Mouse (Mus musculus): Measurements from ENCODE around the gene Cbln4. TPM values are rescaled to one million over a fixed set of nuclear protein-coding genes. Genes with fewer than 3 reads are reported as not detected.

Gene Cbln4
- polyA plus RNA-seq, 1 experiment from 2014 or later: 29.0 TPM

DNA sequence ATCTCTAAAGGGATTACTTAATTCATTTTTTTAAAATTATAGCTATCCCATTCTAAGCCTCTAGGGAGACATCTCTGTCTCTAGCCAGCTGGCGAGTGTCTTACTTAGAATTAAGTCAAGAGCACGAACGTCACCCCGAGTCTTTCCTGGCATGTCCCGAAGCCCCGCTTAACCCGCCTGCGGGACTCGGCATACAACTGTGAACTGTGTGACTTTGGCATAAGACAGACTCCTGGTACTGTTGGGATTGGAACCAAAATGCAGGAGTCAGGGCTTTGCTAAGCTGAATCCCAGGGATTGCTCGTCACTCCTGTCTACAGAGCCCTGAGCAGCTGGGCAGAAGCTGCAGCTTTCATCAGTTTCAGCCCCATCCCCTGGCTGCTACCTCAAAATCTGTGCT is 2.4 kb downstream of the Cbln4 start:
- WGBS: 42% methylated on average over 10 of the region's 10 CpGs
- Histone ChIP-seq H3K27ac (replicated peaks; ENCODE audit: low read depth, low read length) (no peak overlapping the region; the same call in 1 of the 2 replicates), H3K36me3 (ENCODE audit: control insufficient read depth, insufficient read depth, low read length) (no peaks in the 10 kb centered on the region), H3K4me1 (ENCODE audit: control insufficient read depth, insufficient read depth, low read length) (peaks cover 10% of the 10 kb centered on the region; the same call in 1 of the 2 replicates), H3K9me3 (ENCODE audit: control insufficient read depth, low read length) (no peaks in the 10 kb centered on the region), H3K4me3 (replicated peaks; ENCODE audit: low read depth, low read length) (peak overlapping the region; percentile 49), H3K9ac (replicated peaks; ENCODE audit: low read length) (peak overlapping the region; percentile 63; the same call in 1 of the 2 replicates), H3K4me2 (ENCODE audit: low read length) (peak overlapping the region; percentile 89), H3K27me3 (ENCODE audit: control insufficient read depth, insufficient read depth, low read length) (peaks cover 34% of the 10 kb centered on the region)
- ATAC-seq (ENCODE audit: low FRiP score, low TSS enrichment) (no peak), DNase-seq (peak; percentile 43)

- Histone ChIP-seq H3K4me1 (ENCODE audit: control insufficient read depth, insufficient read depth, low read length) (peaks cover 10% of the 10 kb centered on the region; the same call in 1 of the 2 replicates), H3K27ac (replicated peaks; ENCODE audit: low read depth, low read length) (no peak overlapping the region), H3K9me3 (ENCODE audit: control insufficient read depth, low read length) (no peaks in the 10 kb centered on the region), H3K4me3 (replicated peaks; ENCODE audit: low read depth, low read length) (no peak overlapping the region), H3K9ac (replicated peaks; ENCODE audit: low read length) (no peak overlapping the region; the same call in 1 of the 2 replicates), H3K27me3 (ENCODE audit: control insufficient read depth, insufficient read depth, low read length) (peaks cover 32% of the 10 kb centered on the region), H3K36me3 (ENCODE audit: control insufficient read depth, insufficient read depth, low read length) (no peaks in the 10 kb centered on the region), H3K4me2 (ENCODE audit: low read length) (peak overlapping the region; percentile 89)
- 84% methylated on average over 5 of the region's 5 CpGs for WGBS
- DNase-seq: peak; percentile 23
- no peak for ATAC-seq (ENCODE audit: low FRiP score, low TSS enrichment)
These were observed 3.7 kb downstream of the Cbln4 start for GRCm38 (mm10) chr2:172039601-172040000.

- Histone ChIP-seq H3K36me3 (ENCODE audit: control insufficient read depth, insufficient read depth, low read length) (no peaks in the 10 kb centered on the region), H3K4me2 (ENCODE audit: low read length) (no peak overlapping the region), H3K4me1 (ENCODE audit: control insufficient read depth, insufficient read depth, low read length) (no peaks in the 10 kb centered on the region), H3K27me3 (ENCODE audit: control insufficient read depth, insufficient read depth, low read length) (no peaks in the 10 kb centered on the region), H3K9ac (replicated peaks; ENCODE audit: low read length) (no peak overlapping the region), H3K9me3 (ENCODE audit: control insufficient read depth, low read length) (no peaks in the 10 kb centered on the region), H3K27ac (replicated peaks; ENCODE audit: low read depth, low read length) (no peak overlapping the region), H3K4me3 (replicated peaks; ENCODE audit: low read depth, low read length) (no peak overlapping the region)
- DNase-seq (no peak), ATAC-seq (ENCODE audit: low FRiP score, low TSS enrichment) (no peak)
- WGBS: 58% methylated on average over 5 of the region's 5 CpGs
These were observed 9.0 kb downstream of the Cbln4 start for GRCm38 (mm10) chr2:172034281-172034680.

- ATAC-seq (ENCODE audit: low FRiP score, low TSS enrichment) (no peak), DNase-seq (peak; percentile 40)
- WGBS: 27% methylated on average over 12 of the region's 12 CpGs
- H3K4me1 ChIP-seq (ENCODE audit: control insufficient read depth, insufficient read depth, low read length): no peaks in the 10 kb centered on the region
- no peak overlapping the region for H3K4me3 ChIP-seq (replicated peaks; ENCODE audit: low read depth, low read length)
- H3K27ac ChIP-seq (replicated peaks; ENCODE audit: low read depth, low read length): no peak overlapping the region
- H3K4me2 ChIP-seq (ENCODE audit: low read length): no peak overlapping the region
- H3K9ac ChIP-seq (replicated peaks; ENCODE audit: low read length): no peak overlapping the region
- no peaks in the 10 kb centered on the region for H3K36me3 ChIP-seq (ENCODE audit: control insufficient read depth, insufficient read depth, low read length)
- no peaks in the 10 kb centered on the region for H3K27me3 ChIP-seq (ENCODE audit: control insufficient read depth, insufficient read depth, low read length)
- no peaks in the 10 kb centered on the region for H3K9me3 ChIP-seq (ENCODE audit: control insufficient read depth, low read length)
These were observed 17.7 kb downstream of the Cbln4 start for GRCm38 (mm10) chr2:172025459-172026130.

- no peaks in the 10 kb centered on the region for H3K4me1 ChIP-seq (ENCODE audit: control insufficient read depth, insufficient read depth, low read length)
- H3K27ac ChIP-seq (replicated peaks; ENCODE audit: low read depth, low read length): no peak overlapping the region
- no peak overlapping the region for H3K9ac ChIP-seq (replicated peaks; ENCODE audit: low read length)
- no peak overlapping the region for H3K4me2 ChIP-seq (ENCODE audit: low read length)
- ATAC-seq (ENCODE audit: low FRiP score, low TSS enrichment): no peak
- H3K27me3 ChIP-seq (ENCODE audit: control insufficient read depth, insufficient read depth, low read length): no peaks in the 10 kb centered on the region
- H3K36me3 ChIP-seq (ENCODE audit: control insufficient read depth, insufficient read depth, low read length): no peaks in the 10 kb centered on the region
- H3K4me3 ChIP-seq (replicated peaks; ENCODE audit: low read depth, low read length): no peak overlapping the region
- H3K9me3 ChIP-seq (ENCODE audit: control insufficient read depth, low read length): no peaks in the 10 kb centered on the region
- no peak for DNase-seq
- WGBS: 96% methylated on average over 10 of the region's 10 CpGs
These were observed 36.5 kb downstream of the Cbln4 start for GRCm38 (mm10) chr2:172006726-172007125.

DNA sequence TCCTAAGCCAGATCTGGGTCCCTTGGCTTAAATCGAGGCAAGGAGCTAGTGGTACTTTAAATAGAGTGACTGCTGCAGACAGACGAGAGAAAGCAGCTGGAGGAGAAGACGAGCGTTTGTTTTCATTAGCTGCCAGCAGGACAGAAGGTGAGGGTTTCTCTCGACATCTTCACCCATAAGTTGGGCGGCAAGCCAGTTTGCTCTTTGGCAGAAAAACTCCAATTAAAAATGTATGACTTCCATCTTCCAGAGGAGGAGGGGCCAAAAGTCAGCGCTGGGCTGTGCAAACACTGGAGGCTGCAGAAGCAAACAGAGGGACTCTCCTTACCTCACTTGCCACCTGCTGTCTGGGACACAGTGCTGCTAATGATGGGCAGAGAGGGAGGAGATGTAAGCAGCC is 37.3 kb downstream of the Cbln4 start:
- DNase-seq (peak; percentile 77), ATAC-seq (ENCODE audit: low FRiP score, low TSS enrichment) (no peak)
- WGBS: 37% methylated on average over 7 of the region's 7 CpGs
- Histone ChIP-seq H3K36me3 (ENCODE audit: control insufficient read depth, insufficient read depth, low read length) (no peaks in the 10 kb centered on the region), H3K27me3 (ENCODE audit: control insufficient read depth, insufficient read depth, low read length) (no peaks in the 10 kb centered on the region), H3K4me2 (ENCODE audit: low read length) (peak overlapping the region; percentile 8; the same call in 1 of the 2 replicates), H3K9me3 (ENCODE audit: control insufficient read depth, low read length) (no peaks in the 10 kb centered on the region), H3K4me3 (replicated peaks; ENCODE audit: low read depth, low read length) (no peak overlapping the region), H3K4me1 (ENCODE audit: control insufficient read depth, insufficient read depth, low read length) (no peaks in the 10 kb centered on the region), H3K27ac (replicated peaks; ENCODE audit: low read depth, low read length) (no peak overlapping the region), H3K9ac (replicated peaks; ENCODE audit: low read length) (no peak overlapping the region)

- H3K4me2 ChIP-seq (ENCODE audit: low read length): no peak overlapping the region
- no peaks in the 10 kb centered on the region for H3K4me1 ChIP-seq (ENCODE audit: control insufficient read depth, insufficient read depth, low read length)
- no peaks in the 10 kb centered on the region for H3K9me3 ChIP-seq (ENCODE audit: control insufficient read depth, low read length)
- no peaks in the 10 kb centered on the region for H3K27me3 ChIP-seq (ENCODE audit: control insufficient read depth, insufficient read depth, low read length)
- no peak for ATAC-seq (ENCODE audit: low FRiP score, low TSS enrichment)
- no peak overlapping the region for H3K9ac ChIP-seq (replicated peaks; ENCODE audit: low read length)
- DNase-seq: peak; percentile 30
- H3K4me3 ChIP-seq (replicated peaks; ENCODE audit: low read depth, low read length): no peak overlapping the region
- 80% methylated on average over 21 of the region's 21 CpGs for WGBS
- no peaks in the 10 kb centered on the region for H3K36me3 ChIP-seq (ENCODE audit: control insufficient read depth, insufficient read depth, low read length)
- no peak overlapping the region for H3K27ac ChIP-seq (replicated peaks; ENCODE audit: low read depth, low read length)
These were observed 39.0 kb downstream of the Cbln4 start for GRCm38 (mm10) chr2:172004029-172004984.

- no peaks in the 10 kb centered on the region for H3K9me3 ChIP-seq (ENCODE audit: control insufficient read depth, low read length)
- H3K36me3 ChIP-seq (ENCODE audit: control insufficient read depth, insufficient read depth, low read length): no peaks in the 10 kb centered on the region
- WGBS: 54% methylated on average over 6 of the region's 6 CpGs
- H3K9ac ChIP-seq (replicated peaks; ENCODE audit: low read length): no peak overlapping the region
- no peak overlapping the region for H3K4me2 ChIP-seq (ENCODE audit: low read length)
- ATAC-seq (ENCODE audit: low FRiP score, low TSS enrichment) (no peak), DNase-seq (peak; percentile 65)
- no peak overlapping the region for H3K4me3 ChIP-seq (replicated peaks; ENCODE audit: low read depth, low read length)
- H3K27ac ChIP-seq (replicated peaks; ENCODE audit: low read depth, low read length): no peak overlapping the region
- no peaks in the 10 kb centered on the region for H3K27me3 ChIP-seq (ENCODE audit: control insufficient read depth, insufficient read depth, low read length)
- H3K4me1 ChIP-seq (ENCODE audit: control insufficient read depth, insufficient read depth, low read length): no peaks in the 10 kb centered on the region
These were observed 46.1 kb downstream of the Cbln4 start for GRCm38 (mm10) chr2:171996979-171997686.
